Mouse (Mus musculus) E14TG2a.4 (cell line): ENCODE results near the gene Tubg1.

Source experiments
- CTCF ChIP-seq: conservative IDR thresholded peaks from 2 replicates; pipeline ENCODE4 v1.5.1; 2014; ENCODE audit warnings: low read length
- NANOG ChIP-seq: IDR thresholded peaks from 2 replicates; pipeline ENCODE4 v1.6.1; 2014; ENCODE audit warnings: borderline replicate concordance, low read length, mixed read lengths

GRCm38 (mm10) chr11:101089931-101090330, 29.8 kb upstream of the Tubg1 start:
- TF ChIP-seq CTCF, result no peak
- TF ChIP-seq NANOG, result no peak
